Mouse (Mus musculus) left cerebral cortex, postnatal 14 days (tissue): ENCODE data around the gene Spata13. TPM values are rescaled to one million over a fixed set of nuclear protein-coding genes. Genes with fewer than 3 reads are reported as not detected.
A peak's percentile ranks its signal among the peaks of the same experiment; 100 is the strongest.

Experiments used
- DNase-seq, 2 experiments: peaks; one replicate each; pipeline ENCODE4 v3.0.0; 2021 to 2022; ENCODE audit warnings: low spot score in 2 of 2, mixed read lengths in 1 of 2
- intact Hi-C: fragments of 180-260 bp; cut with DNase I; formaldehyde crosslinking; loops from one replicate; pipeline ENCODE4 v1.15.1; 2025
- total RNA-seq, 2 experiments: library from RNA; stranded (reverse); gene quantifications; 2 replicates each; pipeline ENCODE4 v1.2.3; 2021

The Spata13 gene
- total RNA-seq, 2 experiments from 2014 or later = 14.7 to 20.9 TPM

DNA sequence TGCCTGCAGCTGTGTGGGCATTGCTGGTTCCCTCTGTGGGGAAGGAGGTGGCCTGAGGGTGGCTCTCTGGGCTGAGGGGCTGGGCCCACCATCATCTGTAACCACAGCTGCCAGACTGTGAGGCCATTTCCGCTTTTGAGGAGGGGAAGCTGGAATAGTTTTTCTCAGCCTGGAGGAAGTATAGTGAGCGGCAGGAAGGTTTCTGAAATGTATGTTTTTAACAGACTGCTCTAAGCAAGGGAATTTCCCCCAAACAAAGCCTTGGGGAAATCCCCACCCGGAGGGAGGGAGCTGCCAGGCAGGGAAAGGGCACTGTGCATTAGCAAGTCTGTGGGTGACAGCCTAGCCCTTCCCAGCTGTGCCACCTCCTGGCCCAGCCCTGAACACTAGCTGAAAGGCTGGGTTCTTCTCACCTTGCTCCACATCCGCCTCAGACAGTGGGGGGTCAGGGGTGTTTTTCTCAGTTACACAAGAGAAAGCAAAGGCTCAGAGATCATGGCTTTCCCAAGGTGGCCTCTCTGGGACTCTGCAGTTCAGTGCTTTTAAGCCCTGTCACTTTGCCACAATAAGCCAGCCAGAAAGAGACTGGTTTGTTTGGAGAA lies 102.9 kb downstream of the Spata13 start:
- intact Hi-C loops = loop anchor here (5.0 kb wide), 1 partner anchor 36 kb away; no protein-coding TSS in a partner anchor
- DNase-seq = peak; percentile 19 to 40

DNA sequence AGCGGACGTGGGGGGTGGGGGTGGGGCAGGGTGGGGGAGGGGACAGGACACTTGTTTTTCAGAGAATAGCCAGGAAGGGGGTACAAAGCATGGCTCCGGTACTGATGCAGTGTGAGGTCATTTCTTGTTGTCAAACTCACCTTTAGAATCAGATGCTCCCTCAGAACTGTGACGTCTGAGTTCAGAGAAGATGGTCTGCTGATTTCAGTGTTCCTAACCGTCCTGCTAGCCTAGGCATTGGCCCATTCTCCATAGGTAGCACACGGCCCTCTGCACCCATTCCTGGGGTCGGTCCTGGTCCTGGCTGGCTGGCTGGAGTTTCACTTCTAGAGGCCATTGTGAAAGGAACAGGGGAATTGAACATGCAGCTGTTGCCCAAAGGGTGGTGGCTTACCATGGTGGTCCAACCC lies 103.4 kb downstream of the Spata13 start:
- intact Hi-C loops = loop anchor here (5.0 kb wide), 1 partner anchor 35 kb away; no protein-coding TSS in a partner anchor
- DNase-seq = no peak

DNA sequence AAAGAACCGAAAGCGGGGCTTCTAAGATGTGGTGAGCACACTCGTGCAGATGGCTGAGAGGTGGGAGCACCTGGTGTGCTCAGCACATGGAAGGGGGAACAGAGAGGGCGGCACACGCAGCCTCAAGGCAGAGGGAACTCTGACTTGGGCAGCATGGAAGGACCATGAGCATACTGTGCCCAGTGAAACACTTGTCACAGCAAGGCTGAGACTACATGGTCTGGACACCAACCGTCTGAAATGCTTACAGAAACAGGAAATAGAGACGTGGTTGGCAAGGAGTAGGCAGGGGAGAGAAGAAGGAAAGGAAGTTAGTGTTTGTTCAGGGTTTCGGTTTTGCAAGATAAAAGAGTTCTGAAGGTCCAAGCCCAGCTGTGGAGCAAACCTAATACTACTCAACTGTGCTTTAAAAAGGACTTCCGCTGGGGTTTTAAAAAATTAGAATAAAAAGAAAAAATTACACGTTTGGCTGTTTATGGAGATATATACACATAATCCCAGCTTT lies 104.7 kb downstream of the Spata13 start:
- intact Hi-C loops = loop anchor here (5.0 kb wide), 1 partner anchor 34 kb away; no protein-coding TSS in a partner anchor
- peak in 1 of 2 experiments; percentile 26 for DNase-seq

DNA sequence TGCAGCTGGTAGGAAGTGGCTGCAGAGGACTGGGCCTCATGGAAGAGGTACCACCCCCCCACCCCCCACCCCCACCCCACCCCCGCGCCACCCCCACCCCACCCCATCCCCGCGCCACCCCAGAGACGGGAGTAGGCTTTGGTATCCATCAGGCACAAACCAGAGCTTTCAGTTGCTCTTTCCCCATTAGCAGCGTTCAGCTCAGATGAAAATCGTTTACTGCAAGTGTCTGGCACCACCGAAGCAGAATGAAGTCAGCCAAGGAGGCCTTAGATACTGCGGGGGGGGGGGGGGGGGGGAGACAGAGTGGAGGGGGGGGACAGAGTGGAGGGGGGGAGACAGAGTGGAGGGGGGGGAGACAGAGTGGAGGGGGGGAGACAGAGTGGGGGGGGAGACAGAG lies 105.4 kb downstream of the Spata13 start:
- intact Hi-C loops = loop anchor here (5.0 kb wide), 1 partner anchor 33 kb away; no protein-coding TSS in a partner anchor
- no peak for DNase-seq

DNA sequence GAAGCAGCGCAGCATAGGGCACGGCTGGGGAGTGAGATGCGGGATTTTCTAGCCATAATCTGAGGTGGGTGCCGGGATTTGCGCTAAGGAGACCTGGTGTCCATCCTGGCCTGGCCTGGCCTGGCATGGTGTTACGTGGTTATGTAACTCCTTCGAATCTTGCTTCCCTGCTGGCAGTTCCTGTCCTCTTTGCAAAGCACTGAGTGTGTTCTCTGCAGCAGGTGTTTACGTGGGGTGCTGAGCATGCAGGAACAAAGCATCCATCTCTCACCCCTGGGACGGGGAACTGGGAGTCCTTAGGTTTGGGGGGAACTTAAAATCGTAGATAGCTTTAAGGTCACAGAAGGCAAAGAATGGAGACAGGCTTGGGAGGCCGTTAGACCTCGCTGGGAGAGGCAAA lies 105.8 kb downstream of the Spata13 start:
- intact Hi-C loops = loop anchor here (5.0 kb wide), 1 partner anchor 33 kb away; no protein-coding TSS in a partner anchor
- no peak for DNase-seq

DNA sequence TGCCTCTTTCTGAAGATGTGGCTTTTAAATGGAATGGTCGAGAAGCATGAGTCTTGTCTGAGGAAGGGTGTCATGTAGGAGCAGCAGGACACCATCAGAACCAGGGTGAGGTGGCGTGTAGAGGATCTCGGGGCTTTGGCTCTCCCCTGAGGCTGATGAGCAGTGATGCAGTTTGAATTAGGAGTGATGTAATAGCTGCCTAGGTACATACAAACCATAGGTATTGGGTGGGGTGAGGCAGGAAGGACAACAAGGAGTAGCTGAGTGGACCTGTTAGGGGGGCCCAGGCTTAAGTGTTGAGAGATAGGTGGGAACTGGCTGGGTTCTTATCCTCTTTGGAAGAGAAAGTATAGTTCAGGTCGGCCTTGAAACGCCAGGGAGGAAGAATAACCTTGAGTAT lies 106.7 kb downstream of the Spata13 start:
- DNase-seq = no peak
- intact Hi-C loops = no loop called here

DNA sequence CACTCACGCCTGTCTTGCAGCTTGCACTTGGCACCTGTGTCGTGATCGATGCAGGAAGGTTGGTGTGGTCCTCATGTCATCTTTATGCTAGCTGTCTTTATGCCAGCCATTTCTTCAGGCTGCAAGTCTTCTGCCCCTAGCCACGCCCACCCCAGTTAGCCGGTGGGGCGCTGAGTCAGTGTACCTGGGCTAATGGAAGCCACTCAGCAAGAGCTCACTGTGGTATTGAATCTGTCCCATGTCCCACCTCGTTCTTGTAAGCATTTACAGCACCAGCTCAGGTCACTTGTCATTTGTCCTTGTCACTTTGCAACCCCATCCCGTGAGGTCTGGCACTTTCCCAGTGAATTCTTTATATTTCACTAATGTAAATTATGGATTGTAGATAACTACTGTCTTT lies 107.2 kb downstream of the Spata13 start:
- intact Hi-C loops = no loop called here
- no peak for DNase-seq

DNA sequence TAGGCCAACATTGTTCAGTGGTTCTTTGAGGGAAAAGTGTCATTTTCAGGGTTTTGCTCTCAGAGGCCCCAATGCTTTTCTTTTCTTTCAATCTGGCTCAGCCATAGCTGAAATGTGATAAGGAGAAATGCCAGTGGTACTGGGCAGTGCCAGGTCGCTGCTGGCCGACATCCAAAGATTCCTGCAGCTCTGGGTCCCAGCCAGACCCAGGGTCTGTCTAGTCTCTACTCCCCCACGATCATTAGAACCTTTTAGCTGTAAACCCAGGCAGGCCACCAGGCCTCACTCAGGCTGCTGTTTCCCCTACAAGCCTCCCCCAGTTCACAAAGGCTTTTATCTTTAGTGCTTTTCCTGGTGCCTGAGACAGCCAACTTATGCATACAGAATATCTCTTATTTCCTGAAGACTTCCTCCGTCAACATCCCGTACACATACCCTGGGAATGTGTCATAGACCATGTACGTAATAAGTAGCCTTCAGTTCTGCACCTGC lies 107.7 kb downstream of the Spata13 start:
- no peak for DNase-seq

DNA sequence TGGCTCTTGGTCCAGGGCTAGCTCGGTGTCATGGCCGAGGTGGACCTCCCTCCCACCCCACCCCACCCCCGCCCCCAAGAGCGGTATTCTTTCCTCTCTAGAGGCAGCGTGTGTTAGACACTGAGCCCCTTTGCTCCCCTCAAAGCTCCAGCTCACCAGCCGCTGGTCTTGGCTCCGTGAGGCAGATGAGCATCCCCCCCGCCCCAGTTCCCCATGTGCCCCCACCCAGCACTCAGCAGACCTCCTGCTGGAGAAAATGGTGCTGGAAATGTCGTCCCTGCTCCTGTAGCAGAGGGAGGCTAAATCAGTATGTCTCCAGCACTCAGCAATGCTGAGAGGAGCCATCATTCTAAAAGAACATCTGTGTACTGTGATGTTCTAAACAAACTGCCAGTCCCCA lies 109.9 kb downstream of the Spata13 start:
- no peak for DNase-seq
- intact Hi-C loops = no loop called here

More for the DNA sequence above, 107.7 kb downstream of the Spata13 start:
- intact Hi-C loops = no loop called here

DNA sequence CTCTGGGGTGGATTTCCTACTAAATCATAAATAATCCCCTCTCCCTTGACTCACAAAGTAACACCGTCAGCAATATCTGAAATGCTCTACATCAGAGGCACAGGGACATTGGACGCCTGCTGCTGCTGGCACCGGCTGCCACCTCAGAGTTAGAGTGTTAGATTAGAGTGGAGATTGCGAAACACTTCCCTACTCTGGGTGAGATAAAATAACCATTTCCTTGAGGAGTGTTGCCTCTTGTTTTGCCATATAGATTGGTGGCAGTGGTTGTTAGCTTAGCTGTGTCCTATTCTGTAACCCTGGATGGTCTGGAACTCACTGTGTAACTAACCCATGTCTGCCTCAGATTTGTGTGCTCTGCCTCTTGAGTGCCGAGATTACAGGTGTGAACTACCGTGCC lies 111.4 kb downstream of the Spata13 start:
- no peak for DNase-seq
- intact Hi-C loops = no loop called here

DNA sequence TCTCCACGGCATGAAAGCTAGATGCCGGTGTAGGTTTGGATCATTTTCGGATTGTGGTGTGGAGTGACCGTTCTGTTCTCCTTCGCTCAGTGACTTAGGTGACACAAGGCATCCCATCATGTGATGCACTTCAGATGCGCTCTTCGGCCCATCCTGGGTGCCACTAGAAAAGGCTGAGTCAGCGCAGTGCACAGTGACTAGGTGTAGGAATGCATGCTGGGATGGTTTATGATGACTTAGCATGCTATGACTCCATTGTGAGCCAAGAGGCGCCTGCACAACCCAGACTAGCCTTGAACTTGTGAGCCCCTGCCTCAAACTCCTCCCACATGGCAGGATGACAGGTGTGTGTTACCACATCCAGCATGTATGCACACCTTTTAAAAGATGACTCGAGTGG lies 112.3 kb downstream of the Spata13 start:
- no peak for DNase-seq
- intact Hi-C loops = no loop called here

DNA sequence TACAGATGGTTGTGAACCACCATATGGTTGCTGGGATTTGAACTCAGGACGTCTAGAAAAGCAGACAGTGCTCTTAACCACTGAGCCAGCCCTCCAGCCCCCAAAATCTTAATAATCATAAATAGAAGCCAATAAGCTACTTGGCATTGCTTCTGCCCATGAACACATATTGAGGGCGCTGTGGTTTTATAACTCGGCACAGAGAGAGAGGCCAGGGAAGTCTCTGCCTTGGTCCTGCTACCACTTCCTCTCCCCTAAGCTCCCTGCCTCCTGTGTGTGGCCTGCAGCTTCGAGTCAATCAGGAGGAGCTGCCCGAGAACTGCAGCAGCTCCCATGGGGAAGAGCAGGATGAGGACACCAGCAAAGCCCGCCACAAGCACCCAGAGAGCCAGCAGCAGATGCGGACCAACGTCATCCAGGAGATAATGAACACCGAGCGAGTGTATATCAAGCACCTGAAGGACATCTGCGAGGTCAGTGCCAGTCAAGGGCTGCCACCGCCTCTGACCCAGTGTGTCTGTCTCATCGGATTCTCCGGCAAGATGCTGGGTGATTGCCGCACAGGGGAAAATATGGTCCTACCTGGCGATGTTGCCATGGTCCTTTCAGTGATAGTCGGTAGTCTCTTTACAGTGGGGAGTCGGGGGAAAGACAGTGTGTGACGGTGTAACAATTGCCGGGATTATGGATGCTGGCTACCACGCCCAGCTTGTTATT lies 113.5 kb downstream of the Spata13 start:
- intact Hi-C loops = no loop called here

DNA sequence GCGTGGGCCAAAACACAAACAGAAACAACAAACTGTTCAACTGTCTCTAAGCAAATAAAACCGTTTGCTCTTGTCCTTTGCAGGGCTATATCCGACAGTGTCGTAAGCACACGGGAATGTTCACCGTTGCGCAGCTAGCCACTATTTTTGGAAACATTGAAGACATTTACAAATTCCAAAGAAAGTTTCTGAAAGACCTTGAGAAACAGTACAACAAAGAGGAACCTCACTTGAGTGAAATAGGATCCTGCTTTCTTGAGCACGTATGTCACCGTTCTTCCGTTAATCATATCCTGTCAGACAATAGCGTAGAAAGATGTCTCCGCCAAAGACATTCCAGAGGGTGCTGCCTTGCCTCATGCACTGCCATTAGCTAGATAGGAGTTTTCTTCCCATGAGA lies 116.1 kb downstream of the Spata13 start:
- no peak for DNase-seq
- intact Hi-C loops = no loop called here

More for the DNA sequence above, 113.5 kb downstream of the Spata13 start:
- DNase-seq = no peak

DNA sequence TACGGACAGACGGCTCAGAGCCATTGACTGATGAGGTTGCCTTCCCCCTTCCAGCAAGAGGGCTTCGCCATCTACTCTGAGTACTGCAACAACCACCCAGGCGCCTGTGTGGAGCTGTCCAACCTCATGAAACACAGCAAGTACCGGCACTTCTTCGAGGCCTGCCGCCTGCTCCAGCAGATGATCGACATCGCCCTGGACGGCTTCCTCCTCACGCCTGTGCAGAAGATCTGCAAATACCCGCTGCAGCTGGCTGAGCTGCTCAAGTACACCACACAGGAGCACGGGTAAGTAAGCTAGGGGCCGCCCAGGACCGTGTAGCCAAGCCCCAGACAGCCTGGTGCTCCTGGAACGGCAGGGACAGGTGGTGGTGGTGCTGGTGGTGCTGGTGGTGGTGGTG lies 117.8 kb downstream of the Spata13 start:
- no peak for DNase-seq
- intact Hi-C loops = no loop called here

DNA sequence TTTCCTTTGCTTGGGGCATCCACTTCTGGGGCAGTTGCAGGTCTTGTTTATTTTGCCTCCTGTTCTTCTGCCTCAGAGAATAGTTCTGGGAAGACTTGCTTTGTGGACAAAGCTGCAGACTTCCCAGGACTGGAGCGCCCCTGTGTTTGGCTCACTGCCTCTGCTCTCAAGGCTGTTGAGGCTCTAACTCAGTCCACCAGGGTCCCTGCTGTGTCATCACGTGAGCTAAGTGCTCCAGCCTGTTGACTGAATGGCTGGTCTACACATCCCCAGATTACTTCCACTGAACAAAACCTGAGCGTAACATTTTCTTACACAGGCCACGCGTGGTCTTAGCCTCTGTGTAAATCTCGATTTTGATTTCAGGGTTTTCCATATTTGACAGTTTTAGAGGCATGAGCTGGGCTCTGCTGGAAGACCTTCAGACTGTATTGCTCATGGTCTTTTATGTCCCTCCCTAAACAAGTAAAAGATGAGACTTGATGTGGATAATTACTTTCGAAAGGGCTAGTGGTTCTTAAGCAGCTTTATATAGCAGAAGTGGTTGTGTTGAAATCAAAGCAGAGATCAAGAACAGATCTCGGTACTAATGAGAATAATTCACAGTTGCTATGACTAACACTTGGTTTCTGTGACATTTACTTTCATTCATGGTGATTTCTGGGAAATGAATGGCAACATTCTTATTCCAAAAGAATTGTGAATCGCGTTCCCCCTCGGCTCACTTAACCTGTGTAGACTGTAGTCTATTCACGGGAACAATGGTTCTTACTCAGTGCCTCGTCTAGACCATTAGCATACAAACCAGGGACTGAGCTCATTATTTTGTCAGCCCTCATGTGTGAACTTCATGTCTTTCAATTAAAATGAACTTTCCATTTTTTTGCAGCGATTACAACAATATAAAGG lies 119.3 kb downstream of the Spata13 start:
- intact Hi-C loops = no loop called here
- DNase-seq = peak in 1 of 2 experiments; percentile 28

DNA sequence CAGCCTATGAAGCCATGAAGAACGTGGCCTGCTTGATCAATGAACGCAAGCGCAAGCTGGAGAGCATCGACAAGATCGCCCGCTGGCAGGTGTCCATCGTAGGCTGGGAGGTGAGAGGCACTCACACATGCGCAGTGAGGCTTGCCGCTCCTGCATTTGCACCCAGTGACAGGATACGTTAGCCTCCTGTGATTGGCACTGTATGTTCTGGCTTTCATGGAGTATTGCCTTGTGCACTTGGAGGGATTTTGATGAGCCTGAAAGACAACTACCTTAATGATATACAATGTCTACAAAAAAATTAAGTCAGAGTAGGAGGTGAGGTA lies 120.0 kb downstream of the Spata13 start:
- DNase-seq = no peak
- intact Hi-C loops = no loop called here

DNA sequence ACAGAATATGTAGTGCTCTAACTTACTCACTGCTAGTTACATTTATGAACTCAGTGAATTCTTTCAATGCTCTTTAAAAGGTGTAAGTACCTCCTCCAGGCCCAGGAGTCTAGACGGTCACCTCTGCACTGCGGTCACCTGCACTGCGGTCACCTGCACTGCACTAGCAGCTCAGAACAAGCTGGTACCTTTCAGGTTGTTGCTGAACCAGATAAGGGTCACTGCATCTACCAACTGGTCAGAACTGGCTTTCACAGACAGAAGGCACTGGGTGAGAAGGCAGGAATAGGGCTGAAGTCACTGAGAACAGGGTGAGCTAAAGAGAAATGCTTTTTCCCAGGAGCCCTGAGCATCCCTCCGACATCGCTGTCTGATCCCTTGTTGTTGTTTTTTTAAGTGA lies 120.9 kb downstream of the Spata13 start:
- intact Hi-C loops = no loop called here
- DNase-seq = no peak

DNA sequence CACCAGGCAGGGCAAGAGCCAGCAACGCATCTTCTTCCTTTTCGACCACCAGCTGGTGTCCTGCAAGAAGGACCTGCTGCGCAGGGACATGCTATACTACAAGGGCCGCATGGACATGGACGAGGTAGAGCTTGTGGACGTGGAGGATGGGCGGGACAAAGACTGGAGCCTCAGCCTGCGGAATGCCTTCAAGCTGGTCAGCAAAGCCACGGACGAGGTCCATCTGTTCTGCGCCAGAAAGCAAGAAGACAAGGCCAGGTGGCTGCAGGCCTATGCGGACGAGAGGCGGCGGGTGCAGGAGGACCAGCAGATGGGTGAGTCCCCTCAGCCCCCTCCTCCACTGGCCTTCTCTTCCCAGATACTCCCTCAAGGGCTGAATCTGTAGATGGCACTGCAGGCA lies 122.5 kb downstream of the Spata13 start:
- DNase-seq = no peak
- intact Hi-C loops = no loop called here

DNA sequence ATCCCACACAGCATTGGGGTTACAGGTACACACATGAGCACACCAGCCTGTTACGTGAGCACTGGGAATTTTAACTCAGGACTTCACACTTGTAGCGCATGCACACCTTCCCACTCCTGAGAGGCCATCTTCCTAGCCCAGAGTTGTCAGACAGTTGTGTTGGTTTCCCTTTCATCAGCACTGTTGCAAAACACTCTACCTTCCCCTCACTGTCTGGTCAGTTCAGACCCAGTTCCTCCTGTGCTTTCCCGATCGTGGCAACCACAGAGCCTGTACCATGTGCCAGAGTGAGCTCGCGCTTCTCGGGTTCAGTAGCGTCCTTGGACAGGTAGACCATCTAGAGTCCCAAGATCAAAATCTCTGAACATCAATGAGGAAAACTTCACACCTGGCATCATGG lies 123.5 kb downstream of the Spata13 start:
- intact Hi-C loops = no loop called here
- no peak for DNase-seq

DNA sequence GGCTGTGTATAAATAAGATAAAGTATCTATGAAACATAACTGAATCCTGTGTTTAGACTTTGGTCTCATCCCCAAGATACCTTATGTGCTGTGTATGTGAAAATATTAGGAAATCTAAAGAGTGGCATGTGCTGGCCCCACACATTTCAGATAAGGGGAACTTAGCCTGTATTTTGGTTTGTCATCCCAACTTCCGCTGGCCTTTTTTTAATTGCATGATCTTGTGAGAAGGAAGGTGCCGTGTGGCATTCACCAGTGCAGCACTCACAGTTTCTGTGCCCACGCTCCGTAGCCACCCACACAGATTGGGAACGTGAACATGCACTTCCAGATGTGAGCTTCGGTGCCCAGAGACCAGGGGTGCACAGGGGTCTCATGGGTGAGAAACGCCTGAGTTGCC lies 123.9 kb downstream of the Spata13 start:
- no peak for DNase-seq
- intact Hi-C loops = no loop called here
